Mouse (Mus musculus) fibroblast of lung, adult 2 months (primary cell): ENCODE measurements around the gene Dlg2.
"Not testable (repeated sequence)": the region's sequence is repeated elsewhere in the genome, so short reads cannot be mapped to it uniquely, and the experiment has no call there.

Experiments used
- DNase-seq: peaks from one replicate; pipeline ENCODE4 v3.0.0-alpha.2; 2011; ENCODE audit warnings: low read depth

Gene Dlg2

GRCm38 (mm10) chr7:90841276-90841675 lies 364.8 kb downstream of the Dlg2 start:
- no peak for DNase-seq

DNA sequence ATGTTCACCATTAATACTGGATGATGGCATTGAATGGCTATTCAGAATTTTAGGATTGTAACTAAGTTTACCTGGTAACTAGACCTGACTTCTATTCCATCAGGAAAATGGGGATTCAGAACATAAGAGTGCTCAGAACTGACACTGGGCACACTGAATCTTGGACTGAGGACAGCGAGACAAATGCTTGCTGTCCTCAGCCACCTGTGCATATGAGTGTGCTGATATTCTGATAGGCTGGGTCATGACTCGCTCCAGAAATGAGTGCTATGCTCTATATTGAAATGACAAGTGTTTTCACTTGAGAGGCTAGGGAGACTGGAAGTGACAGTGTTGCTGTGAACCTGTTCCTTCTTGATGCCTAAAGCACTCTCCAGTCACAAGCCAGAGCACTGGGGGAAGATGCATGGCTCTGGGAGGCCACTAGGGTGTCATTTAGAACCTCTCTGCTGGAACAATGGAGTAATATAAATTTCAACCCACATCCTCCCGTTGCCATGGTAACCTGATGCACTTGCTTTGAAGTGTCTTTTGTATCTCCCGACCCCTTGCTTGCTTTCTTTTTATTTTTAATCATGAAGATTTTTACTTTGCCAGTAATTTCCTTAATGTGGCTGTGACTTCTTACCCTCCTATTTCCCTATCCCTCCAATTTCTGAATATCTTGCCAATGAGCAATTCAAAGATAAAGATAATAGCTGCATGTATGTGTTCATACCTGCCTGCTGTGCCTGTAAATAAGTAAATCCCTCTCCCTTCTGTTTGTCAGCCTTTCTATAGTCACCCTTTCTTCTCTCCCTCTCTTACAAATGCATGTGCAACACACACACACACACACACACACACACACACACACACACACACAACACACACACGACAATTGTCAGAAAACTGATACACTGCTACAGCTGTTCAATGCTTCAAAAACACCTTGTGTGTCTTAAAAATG lies 367.1 kb downstream of the Dlg2 start:
- no peak for DNase-seq

GRCm38 (mm10) chr7:90876796-90877195 lies 400.3 kb downstream of the Dlg2 start:
- DNase-seq = not testable (repeated sequence)

GRCm38 (mm10) chr7:90882740-90883139 lies 406.3 kb downstream of the Dlg2 start:
- DNase-seq = no peak

GRCm38 (mm10) chr7:90886396-90887006 lies 410.0 kb downstream of the Dlg2 start:
- DNase-seq = no peak

GRCm38 (mm10) chr7:90887007-90887720 lies 410.7 kb downstream of the Dlg2 start:
- no peak for DNase-seq

DNA sequence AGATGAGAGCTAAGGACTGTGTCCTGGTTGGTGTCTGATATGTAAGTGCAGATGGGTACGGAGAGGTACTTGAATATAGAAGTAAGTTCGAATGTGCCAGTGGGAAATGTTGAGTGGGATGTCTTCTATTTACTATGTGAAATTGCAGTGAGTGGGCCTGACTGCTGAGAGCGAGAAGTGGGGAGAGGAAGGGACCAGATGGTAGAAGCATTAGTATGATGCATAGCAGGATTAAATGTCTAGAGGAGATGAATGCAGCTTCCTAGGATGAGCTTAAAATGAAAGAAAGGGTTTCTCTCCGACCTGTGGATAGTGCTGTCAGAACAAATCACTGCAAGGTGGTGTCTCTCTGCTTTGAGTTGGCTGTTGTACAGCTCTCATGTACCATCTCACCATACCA lies 451.0 kb downstream of the Dlg2 start:
- DNase-seq = no peak

DNA sequence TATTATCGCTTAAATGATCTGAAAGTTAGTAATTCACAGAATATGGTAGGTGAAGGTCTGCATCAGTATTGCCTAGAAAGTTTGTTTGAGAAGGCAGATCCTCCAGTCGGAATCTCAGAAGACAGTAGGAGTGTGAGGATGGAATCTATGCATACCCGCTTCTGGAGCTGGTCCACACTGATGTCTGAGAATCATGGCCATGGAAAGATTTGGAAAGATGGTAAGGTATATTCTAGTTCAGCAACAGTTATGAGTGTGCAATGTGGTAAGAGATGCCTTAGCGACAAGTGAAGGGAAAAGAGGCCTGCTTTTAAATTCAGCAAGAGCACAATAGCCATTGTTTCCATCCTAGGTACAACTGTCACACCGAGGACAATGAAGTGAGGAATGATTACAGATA lies 464.3 kb downstream of the Dlg2 start:
- no peak for DNase-seq

DNA sequence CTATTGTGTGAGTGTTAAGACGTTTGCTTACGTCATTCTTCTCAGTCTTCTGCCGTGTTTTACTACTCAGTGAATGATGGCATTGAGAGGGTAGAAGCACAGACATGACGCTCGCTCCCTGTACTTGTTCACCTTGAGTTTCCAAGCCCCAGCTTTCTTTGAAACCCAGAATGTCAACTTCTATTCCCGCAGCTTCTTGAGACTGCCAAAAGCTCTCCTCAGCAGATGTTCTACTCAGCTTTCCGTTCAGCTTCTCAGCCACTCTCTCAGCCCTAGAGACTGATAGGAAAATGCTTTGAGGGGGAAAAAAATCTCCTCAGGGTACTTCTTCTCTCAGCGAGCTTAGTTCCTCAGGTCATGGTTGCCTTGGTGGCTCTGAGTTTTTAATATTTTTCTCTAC lies 470.6 kb downstream of the Dlg2 start:
- no peak for DNase-seq

GRCm38 (mm10) chr7:90949212-90949611 lies 472.7 kb downstream of the Dlg2 start:
- no peak for DNase-seq

GRCm38 (mm10) chr7:90977241-90977640 lies 500.8 kb downstream of the Dlg2 start:
- DNase-seq = no peak

DNA sequence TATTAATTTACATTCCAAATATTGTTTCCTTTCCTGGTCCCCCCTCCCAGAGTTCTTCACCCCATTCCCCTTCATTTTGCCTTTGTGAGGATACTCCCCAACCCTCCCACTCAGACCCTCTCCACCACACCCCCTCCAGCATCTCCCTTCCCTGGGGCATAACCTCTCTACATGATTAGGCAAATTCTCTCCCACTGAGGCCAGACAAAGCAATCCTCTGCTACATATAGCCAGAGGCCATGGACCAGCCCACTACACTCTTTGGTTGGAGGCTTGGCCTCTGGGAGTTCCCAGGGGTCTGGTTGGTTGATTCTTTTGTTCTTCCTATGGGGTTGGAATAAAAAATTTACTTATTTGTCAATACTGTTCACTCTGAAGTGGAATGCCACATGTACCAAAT lies 505.6 kb downstream of the Dlg2 start:
- DNase-seq = no peak

GRCm38 (mm10) chr7:91010655-91011054 lies 534.2 kb downstream of the Dlg2 start:
- no peak for DNase-seq

DNA sequence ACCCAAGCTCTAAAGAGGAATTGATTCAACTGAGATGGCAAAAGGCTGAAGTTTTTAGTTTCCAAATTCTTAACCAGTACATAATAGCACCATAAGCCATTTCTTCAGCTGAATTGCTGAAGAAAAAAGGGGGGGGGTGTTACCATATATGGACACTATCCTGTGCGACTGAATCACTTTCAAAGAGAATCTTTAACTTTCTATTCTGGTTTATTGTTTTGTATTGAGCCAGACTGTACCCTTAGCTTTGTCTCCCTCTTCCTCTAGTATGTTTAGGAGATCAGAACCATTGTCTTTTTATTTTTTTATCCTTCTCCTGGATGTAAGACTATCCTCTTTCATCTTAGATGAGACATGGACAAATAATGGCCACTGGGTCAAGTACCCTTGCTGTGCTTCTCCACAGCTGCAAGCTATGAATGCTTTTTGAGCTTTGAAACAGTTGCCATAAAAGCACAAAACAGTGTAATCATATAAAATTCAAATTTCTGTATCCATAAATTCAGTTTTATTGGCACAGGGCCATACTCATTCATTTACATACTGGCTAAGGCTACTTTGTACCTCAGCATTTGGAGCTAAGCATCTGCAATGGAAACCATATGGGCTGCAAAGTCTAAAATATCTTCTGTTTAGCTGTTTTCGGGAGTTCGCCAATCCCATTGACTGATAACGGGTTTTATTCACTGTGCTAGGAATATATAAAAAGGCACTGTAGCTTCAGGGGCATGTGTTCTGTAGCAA lies 568.7 kb downstream of the Dlg2 start:
- no peak for DNase-seq

DNA sequence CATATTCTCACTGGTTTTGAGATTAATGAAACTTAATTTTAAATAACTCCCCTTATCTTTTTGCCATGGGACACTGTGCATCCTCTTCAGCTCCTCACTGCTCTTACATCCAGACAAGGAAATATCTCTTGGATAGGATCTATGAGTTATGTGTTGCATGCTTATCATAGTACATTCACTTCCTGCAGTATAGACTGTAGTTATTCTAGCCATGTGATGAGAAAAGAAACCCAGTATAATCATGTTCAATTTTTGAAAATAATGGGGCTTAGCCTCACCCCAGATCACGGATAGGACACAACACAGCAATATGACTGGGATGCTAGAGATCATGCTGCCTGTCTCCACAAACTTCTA lies 569.2 kb downstream of the Dlg2 start:
- DNase-seq = no peak

GRCm38 (mm10) chr7:91063297-91064040 lies 587.0 kb downstream of the Dlg2 start:
- no peak for DNase-seq

DNA sequence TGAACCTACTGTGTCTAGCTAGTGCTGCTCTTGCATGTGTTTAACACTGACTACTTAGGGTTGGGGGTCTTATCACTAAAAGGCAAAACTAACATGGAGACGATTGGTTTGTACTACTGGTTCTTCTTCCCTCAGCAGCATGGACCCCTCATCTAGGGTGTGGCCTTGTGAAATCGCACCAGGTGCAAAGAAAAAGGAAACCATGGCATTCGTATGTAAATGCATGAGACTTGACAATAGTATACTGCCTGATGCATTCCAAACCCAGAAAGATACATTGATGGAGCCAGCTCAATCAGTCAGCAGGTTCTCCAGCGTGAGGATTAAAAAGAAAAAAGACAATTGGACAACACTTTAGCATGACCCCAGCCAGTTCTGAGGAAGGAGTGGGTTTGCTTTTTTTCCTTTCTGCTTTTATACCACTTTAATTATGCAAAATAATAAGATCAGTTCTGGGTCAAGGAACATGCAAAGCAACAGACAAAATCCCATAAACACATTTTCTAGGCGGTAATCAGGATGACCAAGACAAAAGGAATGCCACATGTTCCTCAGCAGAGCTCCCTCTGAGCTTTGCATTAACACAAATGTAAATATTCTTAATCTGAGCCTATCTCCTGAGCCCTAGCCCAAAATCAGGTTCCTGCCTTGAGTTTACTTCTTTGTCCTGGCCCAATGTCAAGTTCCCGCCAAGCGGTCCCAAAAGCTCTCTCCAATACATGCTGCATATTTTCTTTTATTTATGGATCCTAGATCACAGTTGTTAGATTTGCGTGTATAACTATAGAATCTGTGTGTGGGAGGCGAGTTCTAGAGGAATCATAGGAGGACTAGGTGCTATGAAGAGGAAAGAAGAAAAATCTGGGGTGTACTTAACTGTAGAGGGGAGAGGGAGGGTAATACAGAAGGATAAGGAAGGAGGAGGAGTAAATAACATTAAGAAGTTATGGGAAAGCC lies 595.6 kb downstream of the Dlg2 start:
- no peak for DNase-seq

DNA sequence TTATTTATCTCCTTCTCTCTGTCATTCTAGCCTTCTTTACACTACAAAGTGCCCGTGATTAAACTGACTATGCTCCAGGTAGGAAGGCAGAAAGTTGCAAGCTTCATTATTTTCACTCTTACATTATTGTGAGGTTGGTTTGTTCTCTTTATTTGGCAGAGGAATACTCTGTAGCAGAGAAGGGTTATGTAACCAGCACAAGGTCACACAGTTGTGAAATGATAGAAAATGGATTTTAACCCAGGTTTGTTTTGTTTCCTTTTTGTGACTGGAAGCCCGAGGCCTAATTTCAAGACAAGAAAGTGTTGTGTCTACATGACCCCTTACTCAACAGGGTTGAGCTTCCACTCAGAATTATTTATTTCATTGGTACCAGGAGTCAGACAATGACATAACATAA lies 609.6 kb downstream of the Dlg2 start:
- DNase-seq = no peak

- DNase-seq = no peak
These were observed 612.9 kb downstream of the Dlg2 start for GRCm38 (mm10) chr7:91089211-91089930.
